Mouse (Mus musculus) thymus, postnatal 0 days (tissue): ENCODE data around the gene B9d1. TPM values are rescaled to one million over a fixed set of nuclear protein-coding genes. Genes with fewer than 3 reads are reported as not detected.

Experiments
- DNase-seq: peaks from one replicate; pipeline ENCODE4 v3.0.0-alpha.2; 2015; ENCODE audit warnings: low spot score
- polyA plus RNA-seq: library from polyadenylated mRNA; unstranded; fragments of >200 nt; fragmentation: Nextera tagmentation; extraction: Ambion mirVana; gene quantifications from 2 replicates; pipeline ENCODE4 v1.2.1, GENCODE M21; 2015

B9d1 gene
- polyA plus RNA-seq, 1 experiment from 2014 or later = 8.9 TPM

- no peak for DNase-seq
These were observed 35.7 kb downstream of the B9d1 start for GRCm38 (mm10) chr11:61540642-61541041.

- DNase-seq = no peak
These were observed 36.2 kb downstream of the B9d1 start for GRCm38 (mm10) chr11:61541106-61541505.

- DNase-seq = no peak
These were observed 40.6 kb downstream of the B9d1 start for GRCm38 (mm10) chr11:61545586-61545985.

- no peak for DNase-seq
These were observed 41.5 kb downstream of the B9d1 start for GRCm38 (mm10) chr11:61546452-61546851.

- no peak for DNase-seq
These were observed 42.8 kb downstream of the B9d1 start for GRCm38 (mm10) chr11:61547710-61548109.

GRCm38 (mm10) chr11:61550631-61551030, 45.7 kb downstream of the B9d1 start:
- no peak for DNase-seq

GRCm38 (mm10) chr11:61553015-61553754, 48.2 kb downstream of the B9d1 start:
- DNase-seq = no peak

GRCm38 (mm10) chr11:61559572-61559971, 54.6 kb downstream of the B9d1 start:
- no peak for DNase-seq

GRCm38 (mm10) chr11:61562421-61562820, 57.5 kb downstream of the B9d1 start:
- no peak for DNase-seq

Other genes starting within 250 kb of the B9d1 start
- 43.3 and 47.0 TPM in 2 replicates for gene Aldh3a2, start 237.7 kb upstream of the B9d1 start, polyA plus RNA-seq
- 0.67 and 0.82 TPM in 2 replicates for gene Slc47a2, start 162.3 kb upstream of the B9d1 start, polyA plus RNA-seq
- gene Slc47a1, start 126.8 kb upstream of the B9d1 start, polyA plus RNA-seq = 1.3 and 1.7 TPM in 2 replicates
- gene Rnf112, start 51.0 kb upstream of the B9d1 start, polyA plus RNA-seq = not detected in 2 replicates
- 5.5 and 10.7 TPM in 2 replicates for gene Mfap4, start 19.7 kb upstream of the B9d1 start, polyA plus RNA-seq
- 26.0 and 26.2 TPM in 2 replicates for gene Mapk7, start 10.7 kb upstream of the B9d1 start, polyA plus RNA-seq
- 4.6 and 5.1 TPM in 2 replicates for gene Epn2, start 74.5 kb downstream of the B9d1 start, polyA plus RNA-seq
- 59.0 and 88.7 TPM in 2 replicates for gene Grap, start 148.1 kb downstream of the B9d1 start, polyA plus RNA-seq
- 5.5 and 5.6 TPM in 2 replicates for gene Fam83g, start 178.9 kb downstream of the B9d1 start, polyA plus RNA-seq
- 0.10 and 0.32 TPM in 2 replicates for gene Slc5a10, start 215.7 kb downstream of the B9d1 start, polyA plus RNA-seq